Mouse (Mus musculus) CD4-positive, CD25-positive, alpha-beta regulatory T cell, adult 2 months (primary cell): ENCODE data around the gene Gm49673.
"Not testable (repeated sequence)": the region's sequence is repeated elsewhere in the genome, so short reads cannot be mapped to it uniquely, and the experiment has no call there.

Experiments used
- DNase-seq: peaks from one replicate; pipeline ENCODE4 v3.0.0-alpha.2; 2012; ENCODE audit warnings: low read depth, low spot score

Gene Gm49673

GRCm38 (mm10) chr17:8041197-8041596 lies 106.4 kb downstream of the Gm49673 start:
- DNase-seq = not testable (repeated sequence)

- not testable (repeated sequence) for DNase-seq
Observed at GRCm38 (mm10) chr17:8039916-8040635, 107.5 kb downstream of the Gm49673 start.

GRCm38 (mm10) chr17:8036976-8037375 lies 110.6 kb downstream of the Gm49673 start:
- DNase-seq = not testable (repeated sequence)
